Mouse (Mus musculus) midbrain, embryonic 11.5 days (tissue): ENCODE measurements around the gene Itpr1. TPM values are rescaled to one million over a fixed set of nuclear protein-coding genes. Genes with fewer than 3 reads are reported as not detected.

ENCODE experiments used
- ATAC-seq: fragments of 200-750 bp; cut with Nextera tagmentation; 2 replicates; pipeline ENCODE4 v1.8.0; 2017; ENCODE audit warnings: moderate TSS enrichment, moderate library complexity; ENCODE audit not compliant: low FRiP score
- DNase-seq: peaks from one replicate; pipeline ENCODE4 v3.0.0; 2015; ENCODE audit warnings: low spot score; ENCODE audit errors: missing footprints
- H3K27ac ChIP-seq: fragments of 300-500 bp; sonication (generic); 2 replicates; pipeline ENCODE4 v1.5.1; 2014; ENCODE audit warnings: low read depth, low read length
- H3K27me3 ChIP-seq: fragments of 300-500 bp; sonication (generic); 2 replicates; pipeline ENCODE4 v1.6.1; 2014; ENCODE audit warnings: mild to moderate bottlenecking, low read length, moderate library complexity, mixed read lengths; ENCODE audit not compliant: control insufficient read depth, insufficient read depth
- H3K36me3 ChIP-seq: fragments of 300-500 bp; sonication (generic); 2 replicates; pipeline ENCODE4 v1.6.1; 2014; ENCODE audit warnings: mild to moderate bottlenecking, low read length, moderate library complexity, mixed read lengths; ENCODE audit not compliant: control insufficient read depth, insufficient read depth
- H3K4me1 ChIP-seq: fragments of 300-500 bp; sonication (generic); 2 replicates; pipeline ENCODE4 v1.6.1; 2014; ENCODE audit warnings: low read length; ENCODE audit not compliant: control insufficient read depth, insufficient read depth
- H3K4me2 ChIP-seq: fragments of 300-500 bp; sonication (generic); 2 replicates; pipeline ENCODE4 v1.6.1; 2014; ENCODE audit warnings: mild to moderate bottlenecking, moderate library complexity
- H3K4me3 ChIP-seq: fragments of 300-500 bp; sonication (generic); 2 replicates; pipeline ENCODE4 v1.5.1; 2014; ENCODE audit warnings: low read depth, low read length
- H3K9ac ChIP-seq: fragments of 300-500 bp; sonication (generic); 2 replicates; pipeline ENCODE4 v1.6.1; 2014; ENCODE audit warnings: low read length
- H3K9me3 ChIP-seq: fragments of 300-500 bp; sonication (generic); 2 replicates; pipeline ENCODE4 v1.6.1; 2016; ENCODE audit warnings: low read length; ENCODE audit not compliant: control insufficient read depth
- WGBS: fragments of 180-500 bp; shearing (Covaris S2); extraction: QIAGEN DNeasy Blood & Tissue Kit; methylation state at CpG from one replicate; pipeline ENCODE4 v1.1.7; 2014; 5-methylcytosine and 5-hydroxymethylcytosine counted together
- polyA plus RNA-seq: library from polyadenylated mRNA; unstranded; fragments of >200 nt; fragmentation: Nextera tagmentation; extraction: Ambion mirVana; gene quantifications from 2 replicates; pipeline ENCODE4 v1.2.1, GENCODE M21; 2014

Gene Itpr1
- polyA plus RNA-seq, 1 experiment from 2014 or later: 5.2 TPM

DNA sequence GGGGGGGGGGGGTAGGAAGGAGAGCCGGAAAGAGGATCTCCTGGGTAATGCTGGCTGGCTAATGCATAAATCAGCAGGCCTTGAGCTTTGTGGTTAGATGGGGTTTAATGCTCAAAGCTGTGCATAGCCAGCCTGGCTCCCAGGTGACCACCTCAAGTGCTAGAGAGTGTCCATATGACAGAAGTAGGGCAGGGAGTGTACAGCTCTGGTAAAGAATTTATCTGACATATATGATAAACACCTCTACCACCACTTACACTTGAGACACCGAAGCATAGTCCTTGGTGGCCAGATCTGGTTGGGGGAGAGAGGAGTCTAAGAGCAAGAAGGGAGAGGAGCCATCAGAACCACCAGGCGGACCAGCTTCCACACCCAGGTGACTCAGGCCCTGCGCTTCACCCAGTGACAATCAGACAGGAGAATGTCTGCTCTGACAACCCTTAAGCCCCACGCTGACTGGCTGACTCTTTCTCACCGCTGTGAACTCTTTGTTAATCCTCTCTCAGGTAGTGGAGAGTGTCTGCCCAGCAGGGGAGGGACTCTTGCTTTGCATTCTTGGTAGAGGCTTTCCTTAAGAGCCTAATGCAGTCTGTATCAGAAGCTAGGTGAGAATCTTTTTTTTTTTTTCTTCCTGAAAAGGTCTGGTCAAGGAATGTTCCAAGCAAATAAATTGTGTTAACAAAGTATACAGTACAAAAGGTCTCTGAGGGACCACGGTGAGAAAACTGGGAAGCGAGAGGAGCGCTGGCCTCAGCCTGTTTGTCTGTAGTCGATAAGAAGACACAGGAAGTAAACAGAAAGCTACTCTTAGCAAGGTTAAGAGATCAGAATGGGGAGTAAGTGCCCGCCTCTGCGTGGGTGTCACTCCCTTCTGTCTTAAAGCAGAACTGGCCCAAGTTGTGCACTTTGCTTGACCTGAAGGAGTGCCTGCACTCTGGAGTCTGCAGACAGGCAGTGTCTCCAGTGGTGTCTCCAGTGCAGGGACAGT lies 318.7 kb downstream of the Itpr1 start:
- H3K9me3 ChIP-seq: no peaks in the 10 kb centered on the region
- no peak overlapping the region for H3K4me3 ChIP-seq
- WGBS: 33% methylated on average over 12 of the region's 12 CpGs
- H3K4me1 ChIP-seq: peaks cover 7% of the 10 kb centered on the region
- H3K27me3 ChIP-seq: no peaks in the 10 kb centered on the region
- DNase-seq (peak; percentile 82), ATAC-seq (peak; percentile 61)
- H3K9ac ChIP-seq: no peak overlapping the region
- no peak overlapping the region for H3K4me2 ChIP-seq
- H3K27ac ChIP-seq: no peak overlapping the region
- no peaks in the 10 kb centered on the region for H3K36me3 ChIP-seq

DNA sequence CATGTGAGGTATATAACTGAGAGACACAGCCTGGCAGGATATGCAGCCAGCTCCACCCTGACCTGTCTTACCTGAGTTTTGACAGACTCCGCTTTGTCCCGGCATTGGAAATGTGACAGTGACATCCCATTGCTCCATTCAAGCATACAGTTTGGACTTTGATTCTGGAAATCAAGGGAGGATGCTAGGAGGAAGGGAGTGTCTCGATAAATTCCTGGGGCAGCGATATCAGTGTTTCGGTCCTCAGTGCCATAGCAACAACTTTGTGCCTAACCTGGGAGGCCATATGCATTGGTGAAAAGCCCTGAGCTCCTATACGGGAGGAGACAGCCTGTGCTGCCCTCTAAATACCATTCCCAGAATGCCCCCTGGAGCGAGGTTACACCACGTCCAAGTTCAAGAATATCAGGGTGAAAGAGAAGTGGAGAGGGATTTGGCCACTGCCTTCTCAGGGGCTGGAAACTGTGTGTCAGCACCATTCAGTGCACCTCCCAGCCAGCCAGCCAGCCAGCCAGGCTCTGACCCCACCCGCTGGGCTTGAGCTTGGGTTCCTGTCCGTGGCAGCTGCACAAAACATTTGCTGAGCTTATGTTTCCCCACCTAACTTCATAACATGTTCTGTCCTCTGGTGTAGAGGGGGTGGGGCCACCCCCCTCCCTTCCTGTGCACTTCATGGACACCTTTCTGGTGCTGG lies 319.7 kb downstream of the Itpr1 start:
- Histone ChIP-seq H3K4me3 (no peak overlapping the region), H3K9me3 (no peaks in the 10 kb centered on the region), H3K4me2 (no peak overlapping the region), H3K4me1 (peaks cover 7% of the 10 kb centered on the region), H3K27ac (no peak overlapping the region), H3K36me3 (no peaks in the 10 kb centered on the region), H3K27me3 (no peaks in the 10 kb centered on the region), H3K9ac (no peak overlapping the region)
- 80% methylated on average over 10 of the region's 10 CpGs for WGBS
- ATAC-seq: no peak
- peak; percentile 69 for DNase-seq

DNA sequence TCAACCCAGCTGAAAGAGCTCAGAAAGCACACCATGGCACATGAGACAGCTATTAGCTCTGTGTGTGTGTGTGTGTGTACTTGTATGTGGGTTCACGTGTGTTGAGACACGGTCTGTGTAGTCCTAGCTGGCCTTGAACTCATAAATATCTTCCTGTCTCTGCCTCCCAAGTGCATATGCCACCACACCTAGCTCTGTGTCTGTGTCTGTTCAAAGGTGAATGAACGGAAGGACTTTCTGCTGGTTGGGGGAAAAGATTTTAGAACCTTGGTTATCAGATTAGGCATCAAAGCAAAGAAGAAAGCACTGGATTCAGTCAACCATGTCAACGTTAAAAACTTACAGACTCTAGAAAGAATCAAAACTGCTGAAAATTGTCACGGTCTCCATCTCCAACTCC lies 321.2 kb downstream of the Itpr1 start:
- Histone ChIP-seq H3K27me3 (no peaks in the 10 kb centered on the region), H3K36me3 (no peaks in the 10 kb centered on the region), H3K9ac (no peak overlapping the region), H3K4me2 (no peak overlapping the region), H3K4me3 (no peak overlapping the region), H3K4me1 (peaks cover 7% of the 10 kb centered on the region), H3K9me3 (no peaks in the 10 kb centered on the region), H3K27ac (no peak overlapping the region)
- ATAC-seq (no peak), DNase-seq (peak; percentile 31)
- 87% methylated on average over 5 of the region's 5 CpGs for WGBS

DNA sequence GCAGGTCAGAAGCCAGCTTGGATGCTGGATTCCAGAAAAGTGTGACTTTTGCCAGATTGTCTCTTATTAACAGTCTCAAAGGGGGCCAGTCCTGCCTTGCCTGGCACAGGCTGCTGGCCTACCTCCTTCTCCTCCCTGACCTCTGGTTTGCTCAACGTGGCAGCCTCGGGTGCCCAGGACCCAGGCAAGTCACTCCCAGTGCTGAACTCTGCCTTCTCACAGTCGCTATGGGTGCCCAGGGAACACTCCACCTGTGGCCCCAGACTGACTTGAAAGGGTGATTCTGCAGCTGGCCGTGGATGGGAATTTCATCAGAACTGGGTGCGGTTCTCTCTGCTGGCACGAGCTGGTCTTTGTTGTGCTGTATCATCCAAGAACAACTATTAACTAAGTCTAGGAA lies 321.7 kb downstream of the Itpr1 start:
- ATAC-seq (no peak), DNase-seq (no peak)
- Histone ChIP-seq H3K9me3 (no peaks in the 10 kb centered on the region), H3K4me3 (no peak overlapping the region), H3K36me3 (no peaks in the 10 kb centered on the region), H3K27ac (no peak overlapping the region), H3K4me2 (no peak overlapping the region), H3K27me3 (no peaks in the 10 kb centered on the region), H3K9ac (no peak overlapping the region), H3K4me1 (peaks cover 7% of the 10 kb centered on the region)
- 84% methylated on average over 6 of the region's 6 CpGs for WGBS

DNA sequence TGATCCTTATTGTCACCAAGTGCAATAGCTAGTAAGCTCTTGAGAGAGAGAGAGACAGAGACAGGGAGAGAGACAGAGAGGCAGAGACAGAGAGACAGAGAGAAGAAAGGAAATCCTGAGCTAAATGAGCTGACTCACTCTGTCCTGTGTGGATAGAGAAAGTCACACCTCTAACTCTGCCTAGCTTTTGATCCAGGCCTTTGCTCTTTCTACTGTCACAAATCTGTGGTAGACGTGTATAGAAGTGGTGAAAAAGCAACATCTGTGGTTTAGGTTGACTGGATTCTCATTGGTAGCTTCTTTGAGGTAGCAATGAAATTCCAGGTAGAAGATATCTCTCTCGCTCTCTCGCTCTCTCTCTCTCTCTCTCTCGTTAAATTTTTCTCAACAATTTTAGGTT lies 322.4 kb downstream of the Itpr1 start:
- Histone ChIP-seq H3K27ac (no peak overlapping the region), H3K4me1 (peaks cover 7% of the 10 kb centered on the region), H3K9ac (no peak overlapping the region), H3K9me3 (no peaks in the 10 kb centered on the region), H3K27me3 (no peaks in the 10 kb centered on the region), H3K36me3 (no peaks in the 10 kb centered on the region), H3K4me3 (no peak overlapping the region), H3K4me2 (no peak overlapping the region)
- DNase-seq (peak; percentile 61), ATAC-seq (no peak)
- WGBS: 89% methylated on average over 4 of the region's 4 CpGs

DNA sequence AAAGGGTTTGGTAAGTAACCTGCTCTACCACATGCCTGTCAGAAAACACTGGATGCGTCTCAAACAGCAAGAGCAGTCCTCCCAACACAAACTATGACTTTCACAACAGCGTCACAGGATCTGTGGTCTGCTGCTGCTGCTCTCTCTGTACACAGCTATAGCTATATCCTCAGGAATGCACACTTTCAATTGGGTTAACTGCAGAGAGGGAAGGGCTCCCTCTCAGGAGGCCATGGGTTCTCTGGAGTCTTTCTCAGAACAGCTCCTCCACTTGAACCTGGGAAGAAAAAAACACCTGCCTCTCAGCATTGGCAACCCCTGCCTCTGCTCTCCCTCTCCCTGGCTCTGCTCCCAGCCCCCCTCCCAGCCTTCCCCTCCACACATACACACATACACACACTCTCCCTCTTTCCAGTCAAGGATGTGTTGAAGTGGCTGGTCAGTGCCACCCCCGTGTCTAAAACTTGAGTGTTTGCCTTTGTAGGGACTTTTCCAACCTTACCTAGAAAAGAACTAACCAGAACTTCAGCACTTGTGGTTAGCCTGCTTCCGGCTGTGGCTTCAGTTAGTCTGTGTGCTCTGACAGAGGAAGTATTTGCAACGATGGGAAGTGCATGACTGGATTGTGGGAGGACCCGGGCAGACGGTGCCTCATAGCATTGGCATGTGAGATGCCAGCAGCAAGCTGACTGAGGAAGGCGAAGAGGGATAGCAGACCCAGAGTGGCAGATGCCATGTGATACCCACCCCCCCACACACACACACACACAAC lies 323.8 kb downstream of the Itpr1 start:
- Histone ChIP-seq H3K4me2 (no peak overlapping the region), H3K9me3 (no peaks in the 10 kb centered on the region), H3K27ac (no peak overlapping the region), H3K4me1 (no peaks in the 10 kb centered on the region), H3K9ac (no peak overlapping the region), H3K4me3 (no peak overlapping the region), H3K27me3 (no peaks in the 10 kb centered on the region), H3K36me3 (no peaks in the 10 kb centered on the region)
- peak; percentile 64 for DNase-seq
- 86% methylated on average over 8 of the region's 8 CpGs for WGBS
- ATAC-seq: no peak

DNA sequence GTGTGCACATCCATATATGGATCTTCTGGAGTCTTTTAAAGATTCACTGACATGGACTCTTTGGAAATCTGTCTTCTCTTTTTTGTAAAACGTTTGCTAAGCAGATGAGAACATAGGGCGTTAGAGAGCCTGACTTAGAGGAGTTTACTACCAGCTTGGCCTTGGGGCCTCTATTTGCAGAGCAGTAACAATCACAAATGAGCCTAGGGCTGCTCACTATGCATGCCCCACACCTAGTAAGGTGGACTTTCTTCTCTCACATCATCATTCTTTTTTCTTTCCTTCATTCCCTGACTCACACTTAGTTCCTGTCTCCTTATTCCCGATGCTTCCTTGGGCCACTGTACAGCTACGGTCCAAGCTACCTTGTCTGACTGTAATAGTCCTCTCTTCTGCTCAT lies 325.5 kb downstream of the Itpr1 start:
- DNase-seq (no peak), ATAC-seq (no peak)
- H3K4me3 ChIP-seq: no peak overlapping the region
- 88% methylated on average over 4 of the region's 4 CpGs for WGBS
- H3K9me3 ChIP-seq: no peaks in the 10 kb centered on the region
- H3K9ac ChIP-seq: no peak overlapping the region
- no peaks in the 10 kb centered on the region for H3K4me1 ChIP-seq
- no peak overlapping the region for H3K27ac ChIP-seq
- H3K36me3 ChIP-seq: no peaks in the 10 kb centered on the region
- H3K4me2 ChIP-seq: no peak overlapping the region
- H3K27me3 ChIP-seq: no peaks in the 10 kb centered on the region

DNA sequence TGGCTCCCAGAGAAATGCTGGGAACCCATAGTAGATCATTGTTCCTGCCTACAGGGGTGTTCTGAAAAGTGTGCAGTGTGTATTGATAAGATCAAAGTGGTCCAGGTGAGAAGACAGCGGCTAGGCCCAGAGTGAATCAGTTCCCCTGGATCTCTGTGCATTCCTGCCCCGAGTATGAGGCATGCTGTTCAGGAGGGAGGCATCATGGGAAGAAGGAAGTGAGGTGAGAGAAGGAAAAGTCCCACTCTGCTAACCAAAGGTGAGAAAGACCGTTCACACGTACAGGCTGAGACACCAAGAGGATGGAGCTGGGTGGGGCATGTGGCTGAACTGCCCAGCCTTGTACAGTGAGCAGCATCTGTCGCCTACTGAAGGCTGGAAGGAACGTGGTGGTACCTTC lies 327.5 kb downstream of the Itpr1 start:
- no peaks in the 10 kb centered on the region for H3K27me3 ChIP-seq
- no peaks in the 10 kb centered on the region for H3K36me3 ChIP-seq
- H3K4me1 ChIP-seq: no peaks in the 10 kb centered on the region
- 81% methylated on average over 6 of the region's 6 CpGs for WGBS
- no peak overlapping the region for H3K4me3 ChIP-seq
- ATAC-seq (no peak), DNase-seq (no peak)
- H3K9me3 ChIP-seq: no peaks in the 10 kb centered on the region
- no peak overlapping the region for H3K4me2 ChIP-seq
- H3K9ac ChIP-seq: no peak overlapping the region
- no peak overlapping the region for H3K27ac ChIP-seq
